Mouse (Mus musculus): ENCODE measurements around the gene Slc25a19. TPM values are rescaled to one million over a fixed set of nuclear protein-coding genes. Genes with fewer than 3 reads are reported as not detected.

Gene Slc25a19
- polyA plus RNA-seq, 1 experiment from 2014 or later: 34.0 TPM

DNA sequence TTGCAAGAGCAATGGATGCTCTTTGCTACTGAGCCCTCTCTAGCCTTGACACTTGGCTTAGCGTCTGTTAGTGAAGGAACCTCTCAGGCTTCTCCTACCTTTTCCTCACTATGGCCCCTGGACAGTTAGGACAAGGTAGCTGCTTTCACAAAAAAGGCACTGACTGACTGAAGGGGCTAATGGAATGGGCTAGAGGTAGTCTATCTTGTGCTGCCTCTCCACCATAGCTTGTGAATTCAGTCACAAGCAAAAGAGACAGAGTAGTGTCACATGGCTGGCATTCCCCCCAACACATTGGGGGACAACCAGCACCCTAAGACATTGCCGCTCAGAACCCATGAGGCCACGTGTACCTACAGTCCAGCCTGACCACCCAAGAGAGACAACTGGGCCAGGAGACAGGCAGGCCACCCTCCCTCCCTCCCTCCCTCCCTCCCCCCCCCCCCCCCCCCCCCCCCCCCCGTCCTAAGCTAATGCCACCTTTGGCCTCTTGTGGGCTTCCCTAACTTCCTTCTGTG, 12.3 kb upstream of the Slc25a19 start:
- H3K27me3 ChIP-seq: no peaks in the 10 kb centered on the region
- ATAC-seq (ENCODE audit: insufficient number of reproducible peaks, insufficient read depth, low FRiP score, low TSS enrichment, low read depth): no peak
- 86% methylated on average over 3 of the region's 4 CpGs for WGBS
- no peak overlapping the region for H3K9ac ChIP-seq (replicated peaks)
- peaks cover 20% of the 10 kb centered on the region for H3K36me3 ChIP-seq
- H3K27ac ChIP-seq: no peak overlapping the region
- no peaks in the 10 kb centered on the region for H3K4me1 ChIP-seq (replicated peaks)
- H3K9me3 ChIP-seq: no peaks in the 10 kb centered on the region
- no peak overlapping the region for H3K4me2 ChIP-seq
- no peak overlapping the region for H3K4me3 ChIP-seq (replicated peaks)

DNA sequence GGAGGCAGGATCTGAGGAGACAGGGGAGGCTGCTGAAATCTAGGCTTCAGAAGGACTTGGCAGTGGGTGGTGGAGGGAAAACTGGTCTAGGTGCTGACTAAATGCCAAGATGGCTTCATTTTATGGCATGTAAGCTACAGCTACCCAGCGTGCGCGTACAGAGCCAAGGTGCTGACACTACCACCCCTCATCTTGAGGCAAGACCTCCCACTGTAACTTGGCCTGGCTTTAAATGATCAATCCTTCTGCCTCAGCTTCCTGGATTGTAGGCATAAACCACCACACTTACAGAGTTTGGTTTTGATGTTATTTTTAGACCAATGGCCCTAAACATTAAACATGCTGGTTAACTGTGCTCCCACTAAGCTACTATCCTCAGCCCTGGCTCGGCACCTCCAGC, 11.4 kb upstream of the Slc25a19 start:
- ATAC-seq (ENCODE audit: insufficient number of reproducible peaks, insufficient read depth, low FRiP score, low TSS enrichment, low read depth): no peak

DNA sequence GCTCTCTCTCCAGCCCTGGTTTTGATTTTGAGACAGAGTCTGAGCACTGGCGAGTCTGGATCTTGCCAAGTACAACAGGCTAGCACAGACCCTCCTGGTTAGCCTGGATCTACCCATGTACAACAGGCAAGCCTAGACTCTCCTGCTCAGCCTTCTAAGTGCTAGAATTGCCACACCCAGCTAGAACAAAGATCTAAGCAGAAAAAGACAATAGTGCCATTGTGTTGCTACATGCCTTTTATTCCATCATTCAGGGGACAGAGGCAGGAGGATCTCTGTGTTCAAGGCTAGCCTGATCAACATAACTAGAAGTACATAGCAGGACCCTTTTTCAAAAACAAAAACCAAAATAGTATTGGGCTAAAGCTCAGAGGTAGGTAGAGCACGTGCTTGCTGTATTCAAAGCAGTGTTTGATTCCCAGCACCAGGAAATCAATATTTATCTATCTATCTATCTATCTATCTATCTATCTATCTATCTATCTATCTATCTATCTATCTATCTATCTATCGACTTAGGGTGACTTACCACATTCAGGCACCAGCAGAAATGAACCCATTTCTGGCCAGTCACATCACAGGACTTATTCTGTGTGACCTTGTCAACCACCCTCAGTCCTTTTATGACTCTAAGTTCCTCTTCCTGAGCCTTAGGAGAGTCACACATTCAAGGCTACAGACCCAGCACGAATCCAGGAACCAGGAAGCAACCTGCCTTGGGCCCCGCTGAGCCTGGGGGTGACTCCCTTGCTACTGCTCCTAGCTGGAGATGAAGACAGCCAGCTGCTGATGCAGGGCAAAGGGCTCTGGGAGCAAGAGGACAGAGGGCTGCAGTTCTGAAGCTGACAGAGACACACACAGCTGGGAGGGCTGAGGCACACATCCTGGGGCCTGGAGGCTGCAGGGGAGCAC, 10.7 kb upstream of the Slc25a19 start:
- 69% methylated on average over 5 of the region's 5 CpGs for WGBS
- Histone ChIP-seq H3K36me3 (peaks cover 11% of the 10 kb centered on the region), H3K27ac (0 out of 2 replicates have a peak overlapping the region, but pooled peaks have one; percentile 12), H3K9ac (replicated peaks) (0 out of 2 replicates have a peak overlapping the region, but pooled peaks have one; percentile 12), H3K4me3 (replicated peaks) (no peak overlapping the region), H3K9me3 (no peaks in the 10 kb centered on the region), H3K4me2 (no peak overlapping the region), H3K27me3 (no peaks in the 10 kb centered on the region), H3K4me1 (replicated peaks) (no peaks in the 10 kb centered on the region)
- ATAC-seq (ENCODE audit: insufficient number of reproducible peaks, insufficient read depth, low FRiP score, low TSS enrichment, low read depth): no peak

More for the DNA sequence above, 11.4 kb upstream of the Slc25a19 start:
- Histone ChIP-seq H3K9me3 (no peaks in the 10 kb centered on the region), H3K4me2 (no peak overlapping the region), H3K27ac (0 out of 2 replicates have a peak overlapping the region, but pooled peaks have one; percentile 12), H3K9ac (replicated peaks) (no peak overlapping the region), H3K27me3 (no peaks in the 10 kb centered on the region), H3K4me1 (replicated peaks) (no peaks in the 10 kb centered on the region), H3K36me3 (peaks cover 17% of the 10 kb centered on the region), H3K4me3 (replicated peaks) (no peak overlapping the region)
- 73% methylated on average over 4 of the region's 4 CpGs for WGBS

DNA sequence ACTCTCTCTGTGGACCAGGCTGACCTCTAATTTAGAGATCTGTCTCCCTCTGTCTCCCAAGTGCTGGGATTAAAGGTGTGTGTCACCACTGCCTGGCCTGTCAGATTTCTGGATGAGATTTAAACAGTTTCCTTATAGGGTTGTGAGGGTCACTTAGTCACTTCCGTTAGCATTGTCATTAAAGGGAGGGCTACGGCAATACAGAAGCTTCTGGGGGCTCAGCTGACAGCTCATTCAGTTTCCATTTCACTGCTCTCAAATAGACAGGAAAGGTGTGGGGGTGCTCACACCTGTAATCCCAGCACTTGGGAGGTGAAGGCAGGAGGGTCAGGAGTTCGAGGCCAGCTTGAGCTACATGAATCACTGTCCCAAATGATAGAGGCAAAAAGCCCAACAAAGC, 8.9 kb upstream of the Slc25a19 start:
- Histone ChIP-seq H3K4me2 (no peak overlapping the region), H3K9ac (replicated peaks) (no peak overlapping the region), H3K27me3 (no peaks in the 10 kb centered on the region), H3K9me3 (no peaks in the 10 kb centered on the region), H3K27ac (no peak overlapping the region), H3K4me1 (replicated peaks) (no peaks in the 10 kb centered on the region), H3K36me3 (no peaks in the 10 kb centered on the region), H3K4me3 (replicated peaks) (no peak overlapping the region)
- ATAC-seq (ENCODE audit: insufficient number of reproducible peaks, insufficient read depth, low FRiP score, low TSS enrichment, low read depth): no peak
- WGBS: 68% methylated on average over 3 of the region's 3 CpGs

DNA sequence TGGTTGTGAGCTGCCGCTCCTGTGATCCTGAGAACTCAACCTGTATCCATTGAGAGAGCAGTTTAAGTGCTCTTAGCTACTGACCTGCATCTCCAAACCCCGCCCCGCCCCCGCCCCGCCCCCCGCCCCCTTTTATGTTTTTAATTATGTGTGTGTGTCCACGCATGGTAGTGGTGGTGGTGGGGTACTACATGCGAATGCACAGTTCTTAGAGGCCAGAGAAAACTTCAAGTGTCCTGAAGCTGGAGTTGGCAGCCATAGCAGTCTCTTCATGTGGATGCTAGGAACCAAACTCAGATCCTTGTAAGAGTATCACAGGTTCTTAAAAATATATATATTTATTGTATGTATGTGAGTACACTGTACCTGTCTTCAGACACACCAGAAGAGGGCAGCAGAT, 7.4 kb upstream of the Slc25a19 start:
- Histone ChIP-seq H3K4me1 (replicated peaks) (no peaks in the 10 kb centered on the region), H3K27ac (no peak overlapping the region), H3K27me3 (no peaks in the 10 kb centered on the region), H3K4me3 (replicated peaks) (no peak overlapping the region), H3K36me3 (no peaks in the 10 kb centered on the region), H3K9ac (replicated peaks) (no peak overlapping the region), H3K4me2 (no peak overlapping the region), H3K9me3 (no peaks in the 10 kb centered on the region)
- 70% methylated on average over 8 of the region's 8 CpGs for WGBS
- ATAC-seq (ENCODE audit: insufficient number of reproducible peaks, insufficient read depth, low FRiP score, low TSS enrichment, low read depth): no peak

DNA sequence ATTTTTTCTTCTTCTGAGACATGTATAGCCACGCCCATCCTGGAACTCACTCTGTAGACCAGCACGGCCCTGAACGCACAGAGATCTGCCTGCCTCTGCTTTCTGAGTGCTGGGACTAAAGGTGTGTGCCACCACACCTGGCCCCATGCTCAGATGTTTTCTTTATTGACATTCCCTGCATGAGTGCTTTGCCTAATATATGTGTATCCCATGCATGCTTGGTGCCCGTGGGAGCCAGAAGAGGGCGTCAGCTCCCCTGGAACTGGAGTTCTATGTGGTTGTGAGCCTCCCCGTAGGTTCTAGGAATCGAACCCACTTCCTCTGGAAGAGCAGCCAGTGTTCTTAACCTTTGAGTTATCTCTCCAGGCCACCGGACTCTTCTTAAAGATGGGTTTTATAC, 6.9 kb upstream of the Slc25a19 start:
- Histone ChIP-seq H3K27me3 (no peaks in the 10 kb centered on the region), H3K9ac (replicated peaks) (no peak overlapping the region), H3K4me1 (replicated peaks) (no peaks in the 10 kb centered on the region), H3K36me3 (no peaks in the 10 kb centered on the region), H3K4me3 (replicated peaks) (no peak overlapping the region), H3K27ac (no peak overlapping the region), H3K9me3 (no peaks in the 10 kb centered on the region), H3K4me2 (no peak overlapping the region)
- WGBS: 86% methylated on average over 8 of the region's 8 CpGs
- no peak for ATAC-seq (ENCODE audit: insufficient number of reproducible peaks, insufficient read depth, low FRiP score, low TSS enrichment, low read depth)

DNA sequence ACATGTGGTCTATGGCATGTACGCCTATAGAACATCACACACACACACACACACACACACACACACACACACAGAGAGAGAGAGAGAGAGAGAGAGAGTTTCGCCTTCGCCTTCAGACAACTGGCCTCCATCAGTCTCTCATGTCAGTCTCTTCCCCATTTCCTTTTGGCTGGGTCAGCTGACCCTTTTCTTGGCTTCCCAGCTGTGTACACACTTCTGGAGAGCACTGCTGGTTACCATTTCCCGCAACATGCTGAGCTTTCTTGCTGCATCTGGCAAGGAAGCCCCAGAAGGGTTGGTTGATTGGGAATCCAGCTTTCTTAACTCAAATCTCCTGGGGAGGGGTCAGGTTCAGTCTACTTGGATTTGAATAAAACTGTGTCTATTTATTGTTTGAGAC, 6.0 kb upstream of the Slc25a19 start:
- Histone ChIP-seq H3K36me3 (no peaks in the 10 kb centered on the region), H3K4me2 (no peak overlapping the region), H3K27me3 (no peaks in the 10 kb centered on the region), H3K27ac (no peak overlapping the region), H3K9ac (replicated peaks) (no peak overlapping the region), H3K4me3 (replicated peaks) (no peak overlapping the region), H3K9me3 (no peaks in the 10 kb centered on the region), H3K4me1 (replicated peaks) (no peaks in the 10 kb centered on the region)
- whole genome bisulfite sequencing: 76% methylated on average over 3 of the region's 4 CpGs
- ATAC-seq (ENCODE audit: insufficient number of reproducible peaks, insufficient read depth, low FRiP score, low TSS enrichment, low read depth): no peak

DNA sequence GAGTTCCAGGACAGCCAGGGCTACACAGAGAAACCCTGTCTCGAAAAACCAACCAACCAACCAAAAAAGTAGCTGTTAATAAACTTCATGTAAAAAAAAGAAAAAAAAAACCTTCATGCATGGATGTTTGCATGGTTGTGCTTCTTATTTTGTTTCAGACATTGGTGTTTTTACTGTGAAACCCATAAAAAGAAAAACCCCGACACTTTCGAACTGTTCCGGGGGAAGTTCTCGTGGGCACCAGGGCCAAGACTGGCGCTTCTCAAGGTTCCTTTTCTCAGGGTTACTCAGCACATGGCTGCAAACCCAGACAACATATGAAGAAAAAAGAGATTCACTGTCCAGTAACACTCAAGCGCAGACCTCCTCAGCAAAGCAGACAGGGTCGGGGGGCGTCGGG, 4.8 kb upstream of the Slc25a19 start:
- no peak overlapping the region for H3K4me2 ChIP-seq
- H3K36me3 ChIP-seq: no peaks in the 10 kb centered on the region

DNA sequence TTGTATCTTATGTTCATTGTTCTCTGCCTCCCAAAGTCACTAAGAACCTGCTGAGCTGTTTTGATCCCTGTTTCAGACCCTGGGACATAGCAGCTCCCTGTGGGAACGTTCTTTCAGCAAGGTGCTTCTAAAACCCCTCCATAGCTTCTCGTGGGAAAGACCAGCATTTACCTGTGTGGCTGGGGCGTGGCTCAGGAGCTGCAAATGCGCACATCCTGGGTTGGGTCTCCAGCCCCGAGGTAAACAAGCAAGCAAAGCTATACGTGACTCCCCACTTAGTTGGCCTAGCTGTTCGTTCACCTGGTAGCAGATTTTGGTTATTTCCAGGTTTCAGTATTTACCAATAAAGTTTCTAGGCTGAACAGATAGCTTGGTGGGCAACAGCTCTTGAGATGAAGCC, 4.2 kb upstream of the Slc25a19 start:
- H3K9ac ChIP-seq (replicated peaks): no peak overlapping the region
- ATAC-seq (ENCODE audit: insufficient number of reproducible peaks, insufficient read depth, low FRiP score, low TSS enrichment, low read depth): no peak
- H3K27ac ChIP-seq: no peak overlapping the region
- 75% methylated on average over 7 of the region's 7 CpGs for WGBS
- no peak overlapping the region for H3K4me3 ChIP-seq (replicated peaks)
- no peaks in the 10 kb centered on the region for H3K27me3 ChIP-seq
- no peak overlapping the region for H3K4me2 ChIP-seq
- no peaks in the 10 kb centered on the region for H3K36me3 ChIP-seq
- no peaks in the 10 kb centered on the region for H3K9me3 ChIP-seq
- peaks cover 3% of the 10 kb centered on the region; the same call in 1 of the 2 replicates for H3K4me1 ChIP-seq (replicated peaks)

More for the DNA sequence above, 4.8 kb upstream of the Slc25a19 start:
- Histone ChIP-seq H3K27me3 (no peaks in the 10 kb centered on the region), H3K4me1 (replicated peaks) (no peaks in the 10 kb centered on the region), H3K9me3 (no peaks in the 10 kb centered on the region), H3K9ac (replicated peaks) (no peak overlapping the region), H3K27ac (no peak overlapping the region), H3K4me3 (replicated peaks) (no peak overlapping the region)
- no peak for ATAC-seq (ENCODE audit: insufficient number of reproducible peaks, insufficient read depth, low FRiP score, low TSS enrichment, low read depth)
- WGBS: 84% methylated on average over 10 of the region's 10 CpGs

DNA sequence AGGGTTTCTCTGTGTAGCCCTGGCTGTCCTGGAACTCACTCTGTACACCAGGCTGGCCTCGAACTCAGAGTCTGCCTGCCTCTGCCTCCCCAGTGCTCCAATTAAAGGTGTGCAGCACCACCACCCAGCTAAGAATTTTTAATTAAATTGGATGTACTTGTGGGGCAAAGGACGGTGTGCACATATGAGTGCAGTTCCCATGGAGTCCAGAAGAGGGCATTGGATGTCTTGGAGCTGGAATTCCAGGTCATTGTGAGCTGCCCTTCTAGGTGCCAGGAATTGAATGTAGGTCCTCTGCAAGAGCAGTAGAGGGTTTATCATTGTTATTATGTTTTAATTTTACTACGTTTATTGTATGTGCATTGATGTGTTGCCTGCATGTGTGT, 3.4 kb upstream of the Slc25a19 start:
- Histone ChIP-seq H3K36me3 (no peaks in the 10 kb centered on the region), H3K9me3 (no peaks in the 10 kb centered on the region), H3K4me1 (replicated peaks) (peaks cover 8% of the 10 kb centered on the region; the same call in 1 of the 2 replicates), H3K27ac (no peak overlapping the region), H3K9ac (replicated peaks) (no peak overlapping the region), H3K27me3 (no peaks in the 10 kb centered on the region), H3K4me2 (no peak overlapping the region), H3K4me3 (replicated peaks) (no peak overlapping the region)
- ATAC-seq (ENCODE audit: insufficient number of reproducible peaks, insufficient read depth, low FRiP score, low TSS enrichment, low read depth): no peak
- WGBS: 22% methylated on average over 3 of the region's 3 CpGs

DNA sequence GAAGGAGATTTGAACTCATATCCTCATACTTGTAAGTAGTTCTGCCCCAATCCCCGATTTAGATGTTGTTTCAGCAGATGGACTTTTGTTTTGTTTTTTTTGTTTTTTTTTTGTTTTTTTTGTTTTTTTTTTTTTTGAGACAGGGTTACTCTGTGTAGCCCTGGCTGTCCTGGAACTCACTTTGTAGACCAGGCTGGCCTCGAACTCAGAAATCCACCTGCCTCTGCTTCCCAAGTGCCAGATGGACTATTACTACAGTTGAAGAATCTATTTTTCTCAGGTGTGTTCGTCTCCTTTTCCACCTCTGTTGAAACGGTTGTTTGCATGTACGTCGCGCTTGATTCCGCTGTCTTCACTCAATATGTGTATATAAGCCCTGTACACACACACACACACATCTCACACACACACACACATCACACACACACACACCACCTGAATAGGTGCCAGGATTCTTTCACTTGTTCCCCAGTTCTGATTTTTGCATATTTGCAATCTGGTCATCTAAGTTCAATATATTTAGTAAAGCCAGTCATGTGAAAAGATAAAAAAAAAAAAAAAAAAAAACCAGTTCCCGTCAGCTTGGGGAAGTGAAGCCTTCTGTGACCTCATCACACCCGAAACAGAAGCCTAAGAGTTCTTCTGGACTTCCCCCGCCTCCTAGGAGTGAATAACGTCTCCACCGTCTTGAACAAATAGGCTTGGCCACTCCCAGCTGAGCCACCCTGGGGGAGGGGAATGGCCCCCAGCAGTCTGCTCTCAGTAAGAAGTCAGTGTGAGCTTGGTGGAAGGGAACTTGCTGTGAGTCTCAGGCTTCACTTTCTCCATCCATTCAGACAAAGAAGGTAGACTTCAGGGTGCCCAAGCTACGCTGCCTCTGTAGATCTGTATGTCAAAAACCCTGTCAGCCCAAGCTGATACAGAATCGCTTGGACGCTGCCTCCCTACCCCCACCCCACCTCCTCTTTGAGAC, 2.7 kb upstream of the Slc25a19 start:
- 54% methylated on average over 16 of the region's 16 CpGs for WGBS

More for the DNA sequence above, 2.7 kb upstream of the Slc25a19 start:
- Histone ChIP-seq H3K27ac (no peak overlapping the region), H3K27me3 (no peaks in the 10 kb centered on the region), H3K4me3 (replicated peaks) (no peak overlapping the region), H3K4me2 (no peak overlapping the region), H3K36me3 (no peaks in the 10 kb centered on the region), H3K9me3 (no peaks in the 10 kb centered on the region), H3K4me1 (replicated peaks) (peaks cover 8% of the 10 kb centered on the region; the same call in 1 of the 2 replicates), H3K9ac (replicated peaks) (no peak overlapping the region)
- ATAC-seq (ENCODE audit: insufficient number of reproducible peaks, insufficient read depth, low FRiP score, low TSS enrichment, low read depth): no peak

Measured in limb, embryonic 12.5 days (tissue).